Mouse (Mus musculus) brain, embryonic 18.5 days (tissue): ENCODE results near the gene Snrnp200.
"Not testable (repeated sequence)": the region's sequence is repeated elsewhere in the genome, so short reads cannot be mapped to it uniquely, and the experiment has no call there.

Experiments used
- DNase-seq: peaks from one replicate; pipeline ENCODE4 v3.0.0-alpha.2; 2012; ENCODE audit warnings: low read depth, low spot score

The Snrnp200 gene

GRCm38 (mm10) chr2:127207547-127208451 is at the start of gene Snrnp200, which contains the start of gene 1810024B03Rik:
TSS of gene Snrnp200 (plus strand) at chr2:127208386.
TSS of gene 1810024B03Rik (minus strand) at chr2:127208280.
- DNase-seq = peak; percentile 95

DNA sequence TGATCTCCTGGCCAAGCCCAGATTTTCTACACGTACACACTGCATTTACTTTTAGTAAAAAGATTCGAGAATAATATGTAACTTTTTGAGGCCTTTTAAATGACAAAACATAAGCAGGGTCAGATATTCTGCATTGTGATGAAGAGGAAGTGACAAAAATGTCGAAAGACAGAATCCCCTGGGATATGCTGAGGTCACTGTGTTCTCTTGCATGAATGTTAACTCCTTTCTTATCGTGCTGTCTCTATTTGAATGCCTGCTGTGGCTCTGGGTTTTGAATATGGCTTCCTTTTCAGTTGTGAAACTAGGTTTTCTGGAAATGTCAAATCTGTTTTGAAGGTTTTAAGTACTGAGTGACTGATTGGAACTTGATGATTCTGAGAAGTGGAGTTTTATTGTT is 42.5 kb upstream of the Snrnp200 start:
- no peak for DNase-seq

DNA sequence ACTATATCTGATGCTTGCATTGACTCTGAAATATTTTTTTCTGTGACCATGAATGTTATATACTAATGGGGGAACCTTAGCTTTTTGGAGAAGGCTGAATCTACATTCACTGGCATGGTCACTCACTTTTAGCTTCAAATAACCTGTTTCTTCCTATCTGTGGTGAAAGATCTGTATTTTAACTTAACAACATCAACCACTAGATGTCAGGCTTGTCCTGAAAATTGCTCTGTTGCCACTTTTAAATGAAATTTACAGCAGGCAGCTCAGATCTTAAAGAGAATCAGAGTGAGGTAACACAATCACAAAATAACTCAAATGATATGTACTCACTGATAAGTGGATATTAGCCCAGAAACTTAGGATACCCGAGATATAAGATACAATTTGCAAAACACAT is 41.9 kb upstream of the Snrnp200 start:
- DNase-seq = not testable (repeated sequence)

DNA sequence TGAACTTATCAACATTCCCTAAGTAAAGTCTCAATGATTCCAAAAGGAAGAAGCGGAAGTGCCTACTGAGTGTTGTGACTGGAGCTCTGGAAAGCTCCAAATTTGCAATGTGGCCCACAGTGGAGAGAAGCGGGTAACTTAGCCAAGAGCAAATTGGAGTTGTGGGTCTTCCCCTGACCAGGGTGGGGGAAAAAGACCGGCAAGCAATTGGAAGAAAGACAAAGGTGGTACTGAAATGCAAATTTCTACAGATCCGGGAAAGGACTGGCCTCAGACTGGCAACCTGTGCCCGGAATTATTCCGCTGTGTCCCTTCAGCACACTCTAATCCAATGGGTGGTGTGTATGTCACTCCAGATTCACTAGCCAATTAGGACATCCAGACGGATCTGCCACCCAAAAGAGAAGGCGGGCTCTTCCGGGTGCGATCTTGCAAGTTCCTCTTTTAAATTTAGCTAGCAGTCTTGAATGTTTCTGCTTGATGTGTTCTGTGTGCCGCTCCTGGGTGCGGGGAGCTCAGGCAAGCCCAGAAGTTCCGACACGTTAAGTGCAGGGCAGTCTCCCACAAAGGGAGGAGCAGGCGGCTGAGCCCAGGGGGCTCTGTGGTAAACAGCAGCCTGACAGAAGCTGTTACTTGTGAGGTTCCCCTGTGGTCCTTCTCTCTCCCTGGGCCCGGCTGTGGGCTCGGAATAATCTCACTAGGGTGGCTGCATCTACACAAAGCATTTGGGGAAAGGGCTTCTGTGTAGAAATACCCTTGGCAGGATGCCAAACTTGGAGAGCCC is 25.4 kb upstream of the Snrnp200 start:
- DNase-seq = peak; percentile 89

DNA sequence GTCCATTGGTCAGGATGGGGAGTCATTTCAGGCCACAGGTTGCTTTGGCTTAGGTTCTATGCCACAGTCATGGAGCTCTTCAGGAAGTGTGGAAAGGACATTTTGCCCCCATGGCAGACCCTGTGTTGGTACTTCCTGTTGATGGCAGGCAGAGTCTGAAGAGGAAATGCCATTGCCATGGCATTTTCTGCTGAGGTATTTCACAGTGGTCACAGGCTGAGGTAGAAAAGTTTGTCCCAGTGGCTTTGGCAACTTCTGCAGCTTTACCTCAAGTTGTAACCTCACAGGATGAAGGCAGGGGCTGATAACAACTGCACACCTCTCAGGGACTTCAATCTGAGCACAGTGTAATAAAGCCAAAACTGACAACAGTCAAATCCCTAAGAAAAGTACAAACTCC is 18.6 kb upstream of the Snrnp200 start:
- DNase-seq = no peak

- DNase-seq = peak; percentile 16
Measured at GRCm38 (mm10) chr2:127204932-127205331, 3.3 kb upstream of the Snrnp200 start.

DNA sequence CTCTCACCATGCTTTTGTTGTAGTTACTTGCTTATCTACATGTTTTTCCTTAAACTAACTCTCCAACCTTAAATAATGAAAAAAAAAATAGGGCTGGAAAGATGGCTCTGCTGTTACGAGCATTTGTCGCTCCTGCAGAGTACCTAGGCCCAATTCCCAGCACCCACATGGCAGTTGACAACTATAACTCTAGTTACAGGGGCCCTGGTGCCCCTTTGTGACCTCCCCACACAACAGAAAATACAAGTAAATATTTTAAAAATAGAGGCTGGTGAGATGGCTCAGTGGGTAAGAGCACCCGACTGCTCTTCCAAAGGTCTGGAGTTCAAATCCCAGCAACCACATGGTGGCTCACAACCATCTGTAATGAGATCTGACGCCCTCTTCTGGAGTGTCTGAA is 2.2 kb upstream of the Snrnp200 start:
- DNase-seq = not testable (repeated sequence)

- DNase-seq = no peak
Measured at GRCm38 (mm10) chr2:127206916-127207315, 1.3 kb upstream of the Snrnp200 start.

GRCm38 (mm10) chr2:127208452-127208769 is 225 bp downstream of the Snrnp200 start:
- no peak for DNase-seq

- no peak for DNase-seq
Measured at GRCm38 (mm10) chr2:127210701-127211100, 2.5 kb downstream of the Snrnp200 start.

DNA sequence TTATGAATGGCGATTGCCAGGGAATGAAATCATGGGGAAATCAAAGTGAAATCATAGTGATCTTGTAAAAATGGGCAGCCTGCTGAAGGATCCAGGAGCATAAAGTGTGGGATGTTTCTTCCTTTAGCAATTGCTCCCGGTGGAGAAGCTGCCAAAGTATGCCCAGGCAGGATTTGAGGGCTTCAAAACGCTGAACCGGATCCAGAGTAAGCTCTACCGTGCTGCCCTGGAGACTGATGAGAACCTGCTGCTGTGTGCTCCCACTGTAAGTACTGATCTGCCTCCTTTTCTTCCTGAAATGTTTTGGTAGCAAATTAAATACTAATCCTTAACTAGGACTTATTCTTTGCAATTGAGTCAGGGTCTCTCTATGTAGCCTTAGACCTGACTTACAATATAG is 9.6 kb downstream of the Snrnp200 start:
- DNase-seq = no peak

DNA sequence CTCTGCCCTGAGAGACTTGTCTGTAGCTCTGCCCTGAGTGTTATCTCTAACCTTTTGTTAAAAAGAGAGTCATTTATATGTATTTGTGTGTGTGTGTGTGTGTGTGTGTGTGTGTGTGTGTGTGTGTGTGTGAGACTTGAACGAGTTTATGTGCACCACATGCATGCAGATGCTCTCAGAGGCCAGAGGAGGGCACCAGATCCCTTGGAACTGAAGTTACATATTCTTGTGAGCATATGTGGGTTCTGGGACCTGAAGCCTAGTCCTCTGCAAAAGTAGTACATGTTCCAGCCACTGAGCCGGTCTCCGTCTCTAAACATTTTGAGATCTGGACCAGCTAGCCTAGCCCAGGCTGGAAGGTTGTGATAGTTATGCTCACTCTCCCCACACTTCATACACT is 17.1 kb downstream of the Snrnp200 start:
- no peak for DNase-seq

DNA sequence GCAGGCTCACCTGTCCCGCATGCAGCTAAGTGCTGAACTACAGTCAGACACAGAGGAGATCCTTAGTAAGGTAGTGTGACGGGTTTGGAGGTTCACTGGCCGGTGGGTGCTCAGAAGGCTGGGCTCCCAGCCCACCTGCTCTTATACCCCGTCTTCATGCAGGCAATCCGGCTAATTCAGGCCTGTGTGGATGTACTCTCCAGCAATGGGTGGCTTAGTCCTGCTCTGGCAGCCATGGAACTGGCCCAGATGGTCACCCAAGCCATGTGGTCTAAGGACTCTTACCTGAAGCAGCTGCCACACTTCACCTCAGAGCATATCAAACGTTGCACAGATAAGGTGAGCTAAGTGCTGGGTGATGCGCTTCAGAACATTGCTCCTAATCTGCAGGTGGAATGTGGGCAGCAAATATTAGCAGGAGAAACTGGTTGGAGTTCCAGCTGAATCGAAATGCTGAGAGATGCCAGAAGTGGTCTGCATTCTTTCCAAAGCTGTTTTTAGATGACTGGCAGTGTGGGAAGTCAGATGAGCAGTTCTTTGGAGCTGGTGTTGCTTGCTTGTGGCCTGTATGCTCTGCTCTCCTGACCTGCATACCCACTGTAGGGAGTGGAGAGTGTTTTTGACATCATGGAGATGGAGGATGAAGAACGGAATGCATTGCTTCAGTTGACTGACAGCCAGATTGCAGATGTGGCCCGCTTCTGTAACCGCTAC is 29.9 kb downstream of the Snrnp200 start:
- DNase-seq = no peak

GRCm38 (mm10) chr2:127240065-127240464 is 31.9 kb downstream of the Snrnp200 start:
- no peak for DNase-seq

DNA sequence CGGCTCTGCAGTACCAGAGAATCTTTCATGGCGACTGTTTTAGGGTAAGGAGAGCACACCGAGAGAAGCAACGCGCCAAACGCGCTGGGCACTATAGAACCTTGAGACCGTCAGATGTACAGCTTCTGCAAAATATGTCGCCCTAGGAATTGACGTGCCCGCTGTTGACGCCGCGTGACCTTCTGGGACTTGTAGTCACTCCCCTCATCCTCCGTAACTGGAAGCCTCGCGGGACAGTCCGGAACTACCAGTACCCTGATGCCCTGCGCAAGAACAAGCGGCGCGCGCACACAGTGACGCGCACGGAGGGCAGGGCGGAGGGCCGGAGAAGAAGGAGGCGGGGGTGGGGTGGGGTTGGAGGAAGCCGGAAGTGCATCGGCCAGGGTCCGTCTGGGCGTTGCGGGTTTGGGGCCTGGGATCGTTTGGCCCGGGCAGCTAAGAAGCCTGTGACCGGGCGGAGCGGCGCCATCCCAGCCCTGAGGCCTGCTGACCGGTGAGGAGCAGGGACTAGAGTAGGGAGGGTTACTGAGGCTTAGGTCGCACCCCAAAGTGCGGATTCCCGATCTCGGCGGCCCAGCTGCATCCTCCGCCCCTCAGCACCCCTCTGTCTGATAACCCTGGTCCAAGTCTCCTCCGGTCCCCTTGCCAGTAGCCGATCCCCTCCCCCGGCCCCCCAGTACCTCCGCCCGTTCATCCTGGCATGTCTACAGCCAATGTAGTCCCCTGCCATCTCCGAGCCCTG is 39.6 kb downstream of the Snrnp200 start, which contains the start of the genes Ciao1 and Tmem127:
Ciao1 (minus strand) TSS at position 225 of the 742 bp plus-strand sequence.
Tmem127 (plus strand) TSS at position 317 of the 742 bp plus-strand sequence.
- peak; percentile 98 for DNase-seq

- DNase-seq = no peak
Measured at GRCm38 (mm10) chr2:127248334-127249004, 40.3 kb downstream of the Snrnp200 start.

DNA sequence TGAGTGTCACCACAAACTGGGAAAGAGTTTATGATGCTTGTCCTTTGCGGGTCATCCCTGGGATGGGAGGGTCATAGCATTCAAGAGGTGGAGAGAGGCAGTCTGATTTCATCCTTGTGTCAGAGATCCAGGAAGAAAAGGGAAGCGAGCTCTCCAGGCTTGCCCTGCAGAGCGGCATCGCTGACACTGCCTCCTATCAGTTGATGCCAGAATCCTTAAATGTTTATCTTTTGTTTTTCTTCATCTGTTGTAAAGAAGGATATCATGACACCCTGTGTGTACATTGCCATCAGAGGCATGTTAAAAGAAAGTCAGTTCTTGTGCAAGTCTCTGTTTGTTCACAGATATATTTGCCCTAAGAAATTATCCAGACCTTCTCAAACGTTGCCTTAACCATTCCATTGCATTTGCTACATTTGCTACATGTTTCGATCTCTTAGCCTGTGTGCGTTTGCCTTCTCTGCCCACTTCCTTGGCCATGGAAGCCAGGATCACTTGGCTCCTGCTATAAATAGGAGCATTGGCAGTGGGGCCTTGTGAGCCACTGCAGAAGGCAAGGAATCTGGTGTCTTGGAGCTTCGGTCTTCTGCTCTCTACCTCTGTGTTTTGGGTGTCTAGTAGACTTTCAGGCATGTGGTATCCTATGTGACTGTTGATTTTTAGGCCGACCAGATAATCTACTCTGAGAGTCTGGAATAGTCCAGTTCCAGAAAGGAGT is 42.3 kb downstream of the Snrnp200 start:
- no peak for DNase-seq

GRCm38 (mm10) chr2:127251457-127251856 is 43.3 kb downstream of the Snrnp200 start:
- no peak for DNase-seq

GRCm38 (mm10) chr2:127251880-127252527 is 43.8 kb downstream of the Snrnp200 start:
- no peak for DNase-seq
